Mouse (Mus musculus) c-Kit-positive CD71-negative TER-119-negative erythroid progenitor cells, embryonic 14.5 days (primary cell): ENCODE results near the gene Arpc2.
"Not testable (repeated sequence)": the region's sequence is repeated elsewhere in the genome, so short reads cannot be mapped to it uniquely, and the experiment has no call there.

Source experiments
- DNase-seq: peaks from one replicate; pipeline ENCODE4 v3.0.0-alpha.2; 2013; ENCODE audit warnings: low read depth

The Arpc2 gene

GRCm38 (mm10) chr1:74283686-74284463, 48.0 kb downstream of the Arpc2 start:
- peak; percentile 41 for DNase-seq

GRCm38 (mm10) chr1:74284543-74285160, 48.8 kb downstream of the Arpc2 start, which contains the start of the genes Aamp and Pnkd:
Gene Aamp, minus strand, starts transcription at chr1:74284738.
Gene Pnkd, plus strand, starts transcription at chr1:74284930.
- DNase-seq = peak; percentile 100

GRCm38 (mm10) chr1:74285212-74286010, 49.5 kb downstream of the Arpc2 start:
- DNase-seq = peak; percentile 22

- DNase-seq = not testable (repeated sequence)
Observed at GRCm38 (mm10) chr1:74286869-74287607, 51.2 kb downstream of the Arpc2 start.

GRCm38 (mm10) chr1:74288327-74288726, 52.4 kb downstream of the Arpc2 start:
- no peak for DNase-seq

- DNase-seq = no peak
Observed at GRCm38 (mm10) chr1:74289248-74289647, 53.4 kb downstream of the Arpc2 start.

- DNase-seq = no peak
Observed at GRCm38 (mm10) chr1:74289740-74290139, 53.9 kb downstream of the Arpc2 start.

GRCm38 (mm10) chr1:74290141-74290540, 54.3 kb downstream of the Arpc2 start:
- DNase-seq = no peak

GRCm38 (mm10) chr1:74292331-74293020, 56.6 kb downstream of the Arpc2 start:
- no peak for DNase-seq

GRCm38 (mm10) chr1:74293306-74293960, 57.5 kb downstream of the Arpc2 start:
- DNase-seq = no peak

- no peak for DNase-seq
Observed at GRCm38 (mm10) chr1:74294090-74294643, 58.3 kb downstream of the Arpc2 start.

- DNase-seq = no peak
Observed at GRCm38 (mm10) chr1:74294733-74295455, 59.0 kb downstream of the Arpc2 start.

GRCm38 (mm10) chr1:74295456-74296171, 59.7 kb downstream of the Arpc2 start:
- DNase-seq = peak; percentile 71

GRCm38 (mm10) chr1:74296477-74296876, 60.6 kb downstream of the Arpc2 start:
- no peak for DNase-seq

GRCm38 (mm10) chr1:74297269-74297668, 61.4 kb downstream of the Arpc2 start:
- DNase-seq = no peak

GRCm38 (mm10) chr1:74298157-74298750, 62.4 kb downstream of the Arpc2 start:
- no peak for DNase-seq

- no peak for DNase-seq
Observed at GRCm38 (mm10) chr1:74298996-74299395, 63.1 kb downstream of the Arpc2 start.

GRCm38 (mm10) chr1:74300347-74301110, 64.6 kb downstream of the Arpc2 start:
- DNase-seq = no peak
